Mouse (Mus musculus): Measurements from ENCODE around the gene Adipor2. TPM values are rescaled to one million over a fixed set of nuclear protein-coding genes. Genes with fewer than 3 reads are reported as not detected.

Adipor2 gene
- polyA plus RNA-seq, 1 experiment from 2014 or later = 29.0 TPM

DNA sequence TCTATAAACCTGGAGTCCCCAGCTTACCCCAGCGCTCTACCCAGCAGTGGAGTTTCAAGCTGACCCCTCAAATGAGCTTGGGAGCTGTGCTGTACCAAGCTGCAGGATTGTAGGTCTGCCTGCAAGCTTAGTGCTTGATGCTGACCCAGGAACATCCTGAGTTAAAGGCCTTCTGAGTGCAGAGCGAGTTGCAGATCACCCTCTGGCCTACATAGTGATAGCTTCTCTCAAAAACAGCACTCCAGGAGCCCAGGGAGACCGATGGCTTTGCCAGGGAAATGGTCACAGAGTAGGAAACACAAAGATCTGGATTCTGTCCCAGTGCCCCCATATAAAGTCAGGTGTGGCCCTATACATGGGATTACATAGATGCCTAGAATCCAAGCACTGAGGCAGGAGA, 6.0 kb downstream of the Adipor2 start:
- Histone ChIP-seq H3K27me3 (ENCODE audit: insufficient read depth, low read length) (no peaks in the 10 kb centered on the region), H3K9ac (no peak overlapping the region), H3K9me3 (ENCODE audit: low read depth, low read length) (no peaks in the 10 kb centered on the region), H3K36me3 (ENCODE audit: insufficient read depth) (no peaks in the 10 kb centered on the region), H3K4me2 (no peak overlapping the region), H3K4me3 (ENCODE audit: low read depth, low read length) (no peak overlapping the region), H3K4me1 (ENCODE audit: insufficient read depth) (no peaks in the 10 kb centered on the region), H3K27ac (ENCODE audit: low read depth) (no peak overlapping the region)
- 77% methylated on average over 3 of the region's 3 CpGs for WGBS
- ATAC-seq (ENCODE audit: insufficient read depth) (no peak), DNase-seq (no peak)
- no peak for TF ChIP-seq CTCF (IDR thresholded peaks at IDR 0.05; ENCODE audit: low read depth)

DNA sequence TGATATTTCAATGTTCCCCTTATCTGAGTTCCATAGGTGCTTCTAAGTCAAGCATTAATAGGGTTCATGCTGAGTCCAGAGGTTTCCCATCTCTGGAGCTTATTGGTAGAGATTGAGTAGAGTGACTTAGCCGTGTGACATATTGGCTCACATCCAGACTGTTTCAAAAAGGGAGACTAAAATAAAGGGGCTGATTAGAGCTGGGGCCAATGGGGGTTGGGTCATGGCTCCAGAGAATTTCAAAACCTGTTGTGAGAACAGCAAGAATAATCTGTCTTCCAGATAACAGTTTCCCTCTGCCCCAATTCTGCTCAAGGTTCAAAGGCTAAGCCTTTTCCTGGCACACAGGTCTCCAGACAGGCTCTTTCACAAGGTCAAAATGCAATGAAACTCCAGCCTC, 7.7 kb downstream of the Adipor2 start:
- no peak for ATAC-seq (ENCODE audit: insufficient read depth)
- H3K4me1 ChIP-seq (ENCODE audit: insufficient read depth) = no peaks in the 10 kb centered on the region
- H3K9me3 ChIP-seq (ENCODE audit: low read depth, low read length) = no peaks in the 10 kb centered on the region
- no peak for TF ChIP-seq CTCF (IDR thresholded peaks at IDR 0.05; ENCODE audit: low read depth)
- no peak overlapping the region for H3K27ac ChIP-seq (ENCODE audit: low read depth)
- no peaks in the 10 kb centered on the region for H3K27me3 ChIP-seq (ENCODE audit: insufficient read depth, low read length)
- no peaks in the 10 kb centered on the region for H3K36me3 ChIP-seq (ENCODE audit: insufficient read depth)
- no peak overlapping the region for H3K4me3 ChIP-seq (ENCODE audit: low read depth, low read length)
- H3K4me2 ChIP-seq = no peak overlapping the region
- DNase-seq = no peak
- no peak overlapping the region for H3K9ac ChIP-seq
- WGBS = 33% methylated on average over 1 of the region's 1 CpGs

GRCm38 (mm10) chr6:119408582-119408981, 8.9 kb downstream of the Adipor2 start:
- no peak for TF ChIP-seq CTCF (IDR thresholded peaks at IDR 0.05; ENCODE audit: low read depth)
- 72% methylated on average over 9 of the region's 9 CpGs for WGBS

DNA sequence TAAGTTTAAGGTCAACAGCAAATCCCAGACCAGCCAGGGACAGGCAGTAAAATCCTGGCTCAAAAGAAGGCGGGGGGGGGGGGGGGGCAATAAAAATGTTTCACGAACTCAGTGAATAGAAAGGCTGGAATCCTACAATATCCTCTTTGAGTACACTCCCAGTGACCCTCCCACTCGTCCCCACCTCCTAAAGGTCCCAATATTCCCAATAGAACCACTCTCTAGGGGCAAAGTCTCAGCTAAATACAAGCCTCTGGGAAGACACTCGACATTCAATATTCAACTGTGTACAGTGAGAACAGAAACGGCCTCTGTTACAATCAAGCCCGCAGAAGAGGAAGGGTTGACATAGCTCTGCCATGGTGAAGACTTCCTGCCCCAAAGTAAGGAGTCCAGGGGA, 9.7 kb downstream of the Adipor2 start:
- Histone ChIP-seq H3K27me3 (ENCODE audit: insufficient read depth, low read length) (no peaks in the 10 kb centered on the region), H3K4me2 (no peak overlapping the region), H3K4me3 (ENCODE audit: low read depth, low read length) (no peak overlapping the region), H3K9me3 (ENCODE audit: low read depth, low read length) (no peaks in the 10 kb centered on the region), H3K4me1 (ENCODE audit: insufficient read depth) (no peaks in the 10 kb centered on the region), H3K36me3 (ENCODE audit: insufficient read depth) (no peaks in the 10 kb centered on the region), H3K27ac (ENCODE audit: low read depth) (no peak overlapping the region), H3K9ac (no peak overlapping the region)
- no peak for TF ChIP-seq CTCF (IDR thresholded peaks at IDR 0.05; ENCODE audit: low read depth)
- 67% methylated on average over 6 of the region's 6 CpGs for WGBS
- ATAC-seq (ENCODE audit: insufficient read depth) (no peak), DNase-seq (no peak)

More at GRCm38 (mm10) chr6:119408582-119408981, 8.9 kb downstream of the Adipor2 start:
- Histone ChIP-seq H3K4me2 (no peak overlapping the region), H3K36me3 (ENCODE audit: insufficient read depth) (no peaks in the 10 kb centered on the region), H3K27me3 (ENCODE audit: insufficient read depth, low read length) (no peaks in the 10 kb centered on the region), H3K4me1 (ENCODE audit: insufficient read depth) (no peaks in the 10 kb centered on the region), H3K4me3 (ENCODE audit: low read depth, low read length) (no peak overlapping the region), H3K9me3 (ENCODE audit: low read depth, low read length) (no peaks in the 10 kb centered on the region), H3K27ac (ENCODE audit: low read depth) (no peak overlapping the region), H3K9ac (no peak overlapping the region)
- DNase-seq (no peak), ATAC-seq (ENCODE audit: insufficient read depth) (no peak)

GRCm38 (mm10) chr6:119406528-119406927, 11.0 kb downstream of the Adipor2 start:
- Histone ChIP-seq H3K27me3 (ENCODE audit: insufficient read depth, low read length) (no peaks in the 10 kb centered on the region), H3K4me2 (no peak overlapping the region), H3K4me1 (ENCODE audit: insufficient read depth) (no peaks in the 10 kb centered on the region), H3K9ac (no peak overlapping the region), H3K27ac (ENCODE audit: low read depth) (no peak overlapping the region), H3K36me3 (ENCODE audit: insufficient read depth) (no peaks in the 10 kb centered on the region), H3K9me3 (ENCODE audit: low read depth, low read length) (no peaks in the 10 kb centered on the region), H3K4me3 (ENCODE audit: low read depth, low read length) (no peak overlapping the region)
- ATAC-seq (ENCODE audit: insufficient read depth) (no peak), DNase-seq (no peak)
- no peak for TF ChIP-seq CTCF (IDR thresholded peaks at IDR 0.05; ENCODE audit: low read depth)
- 81% methylated on average over 8 of the region's 8 CpGs for whole genome bisulfite sequencing

- H3K4me3 ChIP-seq (ENCODE audit: low read depth, low read length) = no peak overlapping the region
- no peak overlapping the region for H3K4me2 ChIP-seq
- 65% methylated on average over 7 of the region's 7 CpGs for WGBS
- DNase-seq (no peak), ATAC-seq (ENCODE audit: insufficient read depth) (no peak)
- no peaks in the 10 kb centered on the region for H3K27me3 ChIP-seq (ENCODE audit: insufficient read depth, low read length)
- no peaks in the 10 kb centered on the region for H3K9me3 ChIP-seq (ENCODE audit: low read depth, low read length)
- H3K27ac ChIP-seq (ENCODE audit: low read depth) = no peak overlapping the region
- H3K4me1 ChIP-seq (ENCODE audit: insufficient read depth) = no peaks in the 10 kb centered on the region
- TF ChIP-seq CTCF (IDR thresholded peaks at IDR 0.05; ENCODE audit: low read depth) = no peak
- no peak overlapping the region for H3K9ac ChIP-seq
- no peaks in the 10 kb centered on the region for H3K36me3 ChIP-seq (ENCODE audit: insufficient read depth)
These were observed 12.2 kb downstream of the Adipor2 start for GRCm38 (mm10) chr6:119405310-119405709.

DNA sequence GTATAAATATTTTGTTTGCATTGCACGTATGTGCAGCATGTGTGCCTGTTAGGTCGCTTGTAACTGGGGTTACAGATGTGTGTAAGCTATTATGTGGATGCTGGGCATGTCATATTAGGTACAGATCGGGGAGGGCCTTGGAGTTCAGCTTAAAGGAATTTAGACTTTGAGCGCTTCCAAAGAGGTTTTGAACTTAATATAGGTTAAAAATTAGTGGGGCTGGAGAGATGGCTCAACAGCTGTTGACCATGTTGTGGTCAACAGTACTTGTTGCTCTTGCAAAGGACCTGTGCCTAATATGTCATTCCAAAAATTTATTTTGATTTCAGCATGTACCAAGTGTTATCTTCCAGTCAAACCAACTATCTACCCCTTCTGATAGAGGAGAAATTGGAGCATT, 12.7 kb downstream of the Adipor2 start:
- H3K4me2 ChIP-seq = no peak overlapping the region
- H3K4me3 ChIP-seq (ENCODE audit: low read depth, low read length) = no peak overlapping the region
- ATAC-seq (ENCODE audit: insufficient read depth) (no peak), DNase-seq (no peak)
- H3K9ac ChIP-seq = no peak overlapping the region
- WGBS = 82% methylated on average over 4 of the region's 4 CpGs
- no peaks in the 10 kb centered on the region for H3K9me3 ChIP-seq (ENCODE audit: low read depth, low read length)
- H3K27ac ChIP-seq (ENCODE audit: low read depth) = no peak overlapping the region
- H3K36me3 ChIP-seq (ENCODE audit: insufficient read depth) = no peaks in the 10 kb centered on the region
- TF ChIP-seq CTCF (IDR thresholded peaks at IDR 0.05; ENCODE audit: low read depth) = no peak
- H3K27me3 ChIP-seq (ENCODE audit: insufficient read depth, low read length) = no peaks in the 10 kb centered on the region
- H3K4me1 ChIP-seq (ENCODE audit: insufficient read depth) = no peaks in the 10 kb centered on the region

DNA sequence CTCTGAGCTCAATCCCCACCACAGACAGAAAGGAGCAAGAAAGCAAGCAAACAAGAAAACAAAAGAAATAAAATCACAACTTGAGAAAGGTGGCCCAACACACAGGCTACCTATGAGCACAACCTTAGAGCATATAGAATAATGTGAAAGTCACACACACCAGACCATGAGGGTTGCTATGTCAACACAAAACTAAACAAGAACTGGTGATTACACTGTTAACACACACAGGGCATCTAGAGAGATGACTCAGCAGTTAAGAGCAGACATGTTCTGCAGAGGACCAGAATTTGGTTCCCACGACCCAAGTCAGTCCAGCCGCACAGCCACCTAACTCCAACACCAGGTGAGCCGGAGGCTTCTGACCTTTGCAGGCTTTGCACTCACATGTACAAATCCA, 14.5 kb downstream of the Adipor2 start:
- no peak for DNase-seq
- Histone ChIP-seq H3K27me3 (ENCODE audit: insufficient read depth, low read length) (no peaks in the 10 kb centered on the region), H3K4me3 (ENCODE audit: low read depth, low read length) (no peak overlapping the region), H3K4me2 (no peak overlapping the region), H3K36me3 (ENCODE audit: insufficient read depth) (no peaks in the 10 kb centered on the region), H3K9ac (no peak overlapping the region), H3K27ac (ENCODE audit: low read depth) (no peak overlapping the region), H3K4me1 (ENCODE audit: insufficient read depth) (no peaks in the 10 kb centered on the region), H3K9me3 (ENCODE audit: low read depth, low read length) (no peaks in the 10 kb centered on the region)
- no peak for ATAC-seq (ENCODE audit: insufficient read depth)
- WGBS = 71% methylated on average over 3 of the region's 3 CpGs
- TF ChIP-seq CTCF (IDR thresholded peaks at IDR 0.05; ENCODE audit: low read depth) = no peak
